Mouse (Mus musculus) testis, adult 2 months (tissue): ENCODE results near the gene Slc25a11.

ENCODE experiments used
- CTCF ChIP-seq: fragments of 200-500 bp; IDR thresholded peaks from 2 replicates; pipeline ENCODE4 v1.5.1; 2012; ENCODE audit warnings: low read depth, mild to moderate bottlenecking, inconsistent platforms, low read length, moderate library complexity; ENCODE audit not compliant: control insufficient read depth, insufficient read depth, insufficient replicate concordance
- POLR2A ChIP-seq: fragments of 200-500 bp; IDR thresholded peaks from 2 replicates; pipeline ENCODE4 v1.6.1; 2012; ENCODE audit warnings: low read depth, mild to moderate bottlenecking, inconsistent platforms, low read length, moderate library complexity; ENCODE audit not compliant: control insufficient read depth

DNA sequence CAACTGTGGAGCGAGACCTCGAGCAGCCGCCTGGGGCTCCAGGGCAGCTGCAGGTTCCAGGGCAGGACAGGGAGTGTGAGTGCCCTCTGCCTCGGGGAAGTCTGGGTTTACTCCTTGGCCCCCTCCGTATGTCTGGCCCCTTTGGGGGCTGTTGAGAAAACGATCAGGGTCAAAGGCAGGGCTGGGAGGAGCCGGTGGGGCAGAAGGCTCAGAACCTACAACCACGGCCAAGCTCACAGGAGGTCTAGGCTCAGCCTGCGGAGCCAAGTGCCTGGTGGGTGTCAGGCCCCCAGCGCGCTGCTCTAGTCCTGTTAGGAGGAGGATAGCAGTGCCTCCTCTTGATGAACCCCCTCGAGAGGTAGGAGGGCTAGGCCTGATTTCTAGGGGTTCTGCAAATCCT is 33.9 kb upstream of the Slc25a11 start:
- TF ChIP-seq CTCF (no peak), POLR2A (no peak)
